Mouse (Mus musculus) CH12.LX (cell line): ENCODE data around the gene Gns.

Experiments used
- CHD2 ChIP-seq: IDR thresholded peaks from 2 replicates; pipeline ENCODE4 v1.6.1; 2011; ENCODE audit warnings: low read length, improper control_type of control experiment
- CTCF ChIP-seq, 2 experiments: IDR thresholded peaks in 1 of 2; conservative IDR thresholded peaks in 1 of 2; 2 replicates each; pipeline ENCODE4 v1.5.1; 2011 to 2012; ENCODE audit warnings: low read depth in 2 of 2, low read length in 2 of 2, improper control_type of control experiment in 1 of 2, inconsistent platforms in 1 of 2, mild to moderate bottlenecking in 1 of 2, moderate library complexity in 1 of 2
- EP300 ChIP-seq: IDR thresholded peaks from 2 replicates; pipeline ENCODE4 v1.6.1; 2011; ENCODE audit warnings: low read length, improper control_type of control experiment
- HCFC1 ChIP-seq: IDR thresholded peaks from 2 replicates; pipeline ENCODE4 v1.6.1; 2012; ENCODE audit warnings: low read depth, mild to moderate bottlenecking, inconsistent platforms, low read length, improper control_type of control experiment
- MAFK ChIP-seq: IDR thresholded peaks from 2 replicates; pipeline ENCODE4 v1.6.1; 2011; ENCODE audit warnings: low read length, improper control_type of control experiment; ENCODE audit not compliant: insufficient replicate concordance
- MAX ChIP-seq: IDR thresholded peaks from 2 replicates; pipeline ENCODE4 v1.6.1; 2011; ENCODE audit warnings: low read length, improper control_type of control experiment
- NELFE ChIP-seq: IDR thresholded peaks from 2 replicates; pipeline ENCODE4 v1.6.1; 2011; ENCODE audit warnings: low read depth, low read length, improper control_type of control experiment
- PAX5 ChIP-seq: IDR thresholded peaks from 2 replicates; pipeline ENCODE4 v1.6.1; 2012; ENCODE audit warnings: low read length, inconsistent platforms, mixed read lengths
- POLR2A ChIP-seq: IDR thresholded peaks from 2 replicates; pipeline ENCODE4 v1.6.1; 2011; ENCODE audit warnings: low read depth, mild to moderate bottlenecking, improper control_type of control experiment, low read length
- SMC3 ChIP-seq: IDR thresholded peaks from 2 replicates; pipeline ENCODE4 v1.6.1; 2011; ENCODE audit warnings: low read depth, low read length, improper control_type of control experiment
- USF2 ChIP-seq: conservative IDR thresholded peaks from 2 replicates; pipeline ENCODE4 v1.6.1; 2011; ENCODE audit warnings: low read depth, low read length, improper control_type of control experiment
- ZKSCAN1 ChIP-seq: IDR thresholded peaks from 2 replicates; pipeline ENCODE4 v1.6.1; 2012; ENCODE audit warnings: low read depth, inconsistent platforms, low read length, improper control_type of control experiment, borderline replicate concordance
- ZMIZ1 ChIP-seq: IDR thresholded peaks from 2 replicates; pipeline ENCODE4 v1.6.1; 2012; ENCODE audit warnings: low read depth, mild to moderate bottlenecking, inconsistent platforms, low read length, improper control_type of control experiment

DNA sequence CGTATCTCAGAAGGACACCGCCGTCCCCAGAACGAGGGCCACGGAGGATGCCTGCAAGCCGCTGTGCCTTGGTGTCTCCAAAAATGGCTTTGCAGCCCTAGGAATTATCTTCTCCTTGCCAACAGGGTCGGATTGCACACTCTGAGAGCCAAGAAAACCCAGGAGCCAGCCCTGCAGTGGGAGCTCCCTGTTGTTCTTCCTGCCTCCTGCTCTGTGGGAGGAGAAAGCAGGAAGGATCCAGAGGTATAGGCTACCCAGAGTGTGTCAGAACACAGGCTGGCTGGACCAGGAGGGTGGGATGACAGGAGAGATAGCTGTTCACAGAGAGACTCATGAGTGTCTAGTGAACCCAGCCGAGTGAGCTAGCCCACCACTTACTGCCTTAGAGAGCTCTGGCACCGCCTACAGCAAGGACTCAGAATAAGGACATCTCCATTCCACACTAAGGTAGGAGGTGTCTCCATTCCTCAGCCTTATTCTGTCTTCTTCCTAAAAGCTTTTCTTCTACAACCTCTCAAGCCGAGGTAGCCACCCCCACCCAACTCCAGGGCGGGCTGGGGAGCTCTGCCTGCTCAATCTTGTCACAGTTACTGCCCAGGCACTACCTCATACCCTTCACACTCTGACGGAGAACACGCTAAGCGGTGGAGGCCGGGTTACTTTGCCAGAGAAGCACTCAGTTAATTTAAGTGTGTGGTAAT, 63.3 kb downstream of the Gns start:
- TF ChIP-seq USF2 (no peak), EP300 (no peak), ZKSCAN1 (no peak), SMC3 (no peak), MAFK (no peak), CTCF (conservative IDR thresholded peaks at IDR 0.05 in 1 of 2, IDR thresholded peaks at IDR 0.05 in 1 of 2; ENCODE audit: low read depth in 2 of 2, low read length in 2 of 2) (no peak), POLR2A (no peak), ZMIZ1 (no peak), HCFC1 (no peak), PAX5 (no peak), NELFE (no peak), MAX (no peak), CHD2 (no peak)
